Mouse (Mus musculus): ENCODE data around the gene Plxnb3.

Plxnb3 gene

DNA sequence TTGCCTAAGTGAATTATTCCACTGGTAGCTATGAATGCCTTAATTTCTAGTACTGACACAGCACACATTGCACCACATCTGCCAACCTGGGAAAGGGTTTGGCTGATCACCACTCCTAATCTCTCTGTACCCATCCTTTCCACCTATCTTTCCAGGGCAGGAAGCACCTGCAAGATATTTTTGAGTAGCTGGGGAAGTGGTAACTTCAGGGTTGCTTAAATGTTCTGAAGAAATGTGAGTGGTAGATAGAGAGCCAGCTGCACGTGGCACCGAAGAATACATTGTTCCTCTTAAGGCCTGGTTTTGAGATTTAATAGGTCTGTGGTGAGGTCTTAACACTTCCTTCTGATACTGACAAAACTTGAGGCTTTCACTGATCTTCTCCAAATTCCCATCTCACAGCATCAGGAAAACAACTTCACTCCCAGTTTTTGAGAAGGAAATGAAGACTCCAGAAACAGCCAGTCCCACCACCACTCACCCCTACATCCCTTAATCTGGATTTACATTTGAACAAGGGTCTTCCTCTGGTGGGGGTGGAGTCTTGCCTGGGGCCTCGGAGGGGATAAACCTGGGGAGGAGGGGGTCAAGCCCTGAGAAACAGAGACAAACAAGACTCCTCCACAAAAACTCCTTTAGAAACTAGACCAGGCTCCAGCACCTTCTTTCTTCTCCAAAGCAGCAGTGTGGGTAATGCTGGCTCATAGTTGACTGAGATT, 59.9 kb downstream of the Plxnb3 start:
- no peak for TF ChIP-seq GATA4 (IDR thresholded peaks at IDR 0.05; ENCODE audit: insufficient replicate concordance, low read length)
